Mouse (Mus musculus) limb, embryonic 14.5 days (tissue): ENCODE data around the gene Larp1. TPM values are rescaled to one million over a fixed set of nuclear protein-coding genes. Genes with fewer than 3 reads are reported as not detected.

ENCODE experiments used
- ATAC-seq: fragments of 200-750 bp; cut with Nextera tagmentation; 2 replicates; pipeline ENCODE4 v1.8.0; 2017; ENCODE audit warnings: low read depth, moderate number of reproducible peaks, moderate TSS enrichment; ENCODE audit not compliant: low FRiP score
- DNase-seq: peaks from one replicate; pipeline ENCODE4 v3.0.0-alpha.2; 2015; ENCODE audit warnings: low spot score
- H3K27ac ChIP-seq: fragments of 300-500 bp; sonication (generic); replicated peaks from 2 replicates; pipeline ENCODE4 v1.5.1; 2014; ENCODE audit warnings: low read depth, mild to moderate bottlenecking, low read length, moderate library complexity, mixed read lengths
- H3K27me3 ChIP-seq: fragments of 300-500 bp; sonication (generic); 2 replicates; pipeline ENCODE4 v1.6.1; 2014; ENCODE audit warnings: low read length, mixed read lengths; ENCODE audit not compliant: control insufficient read depth, insufficient read depth
- H3K36me3 ChIP-seq: fragments of 300-500 bp; sonication (generic); 2 replicates; pipeline ENCODE4 v1.6.1; 2014; ENCODE audit warnings: mild to moderate bottlenecking, low read length, moderate library complexity, mixed read lengths; ENCODE audit not compliant: control insufficient read depth, insufficient read depth
- H3K4me1 ChIP-seq: fragments of 300-500 bp; sonication (generic); 2 replicates; pipeline ENCODE4 v1.6.1; 2014; ENCODE audit warnings: antibody characterized with exemption, low read length, mixed read lengths; ENCODE audit not compliant: control insufficient read depth, insufficient read depth
- H3K4me2 ChIP-seq: fragments of 300-500 bp; sonication (generic); replicated peaks from 2 replicates; pipeline ENCODE4 v1.6.1; 2014; ENCODE audit warnings: low read depth, mild to moderate bottlenecking, low read length, moderate library complexity; ENCODE audit not compliant: severe bottlenecking
- H3K4me3 ChIP-seq: fragments of 300-500 bp; sonication (generic); replicated peaks from 2 replicates; pipeline ENCODE4 v1.5.1; 2014; ENCODE audit warnings: low read length
- H3K9ac ChIP-seq: fragments of 300-500 bp; sonication (generic); 2 replicates; pipeline ENCODE4 v1.6.1; 2014; ENCODE audit warnings: mild to moderate bottlenecking, low read depth, low read length, moderate library complexity; ENCODE audit not compliant: severe bottlenecking
- H3K9me3 ChIP-seq: fragments of 300-500 bp; sonication (generic); 2 replicates; pipeline ENCODE4 v1.6.1; 2016; ENCODE audit warnings: low read length; ENCODE audit not compliant: control insufficient read depth
- POLR2A ChIP-seq: fragments of 200-500 bp; IDR thresholded peaks from 2 replicates; pipeline ENCODE4 v1.8.0; 2012; ENCODE audit warnings: inconsistent platforms, mild to moderate bottlenecking, moderate library complexity, borderline replicate concordance; ENCODE audit not compliant: insufficient read depth, insufficient read length; ENCODE audit errors: extremely low read depth
- WGBS: fragments of 180-500 bp; shearing (Covaris S2); extraction: QIAGEN DNeasy Blood & Tissue Kit; methylation state at CpG from one replicate; pipeline ENCODE4 v1.1.7; 2014; 5-methylcytosine and 5-hydroxymethylcytosine counted together
- polyA plus RNA-seq, 2 experiments: library from polyadenylated mRNA; depleted of rRNA in 1 of 2; stranded (reverse) in 1 of 2; unstranded in 1 of 2; fragments of >200 nt; fragmentation: Nextera tagmentation in 1 of 2; extraction: Ambion mirVana in 1 of 2; gene quantifications; 2 replicates each; pipeline versions ENCODE4 v1.2.1 to v1.2.3; 2012 to 2014

Larp1 gene
- polyA plus RNA-seq (2012; rRNA removed) (46.4 and 46.9 TPM in 2 replicates), polyA plus RNA-seq (2014; fragmentation: Nextera tagmentation; extraction: Ambion mirVana) (24.7 and 26.9 TPM in 2 replicates)

- peak within 1 kb of the TSS; percentile 95 for H3K9ac ChIP-seq
- peak within 1 kb of the TSS; percentile 96 for H3K4me3 ChIP-seq
- ATAC-seq (peak; percentile 49; the same call in 1 of the 2 replicates), DNase-seq (no peak)
- H3K4me1 ChIP-seq = peaks cover 21% of the 10 kb centered on the region
- no peak for TF ChIP-seq POLR2A
- no peaks in the 10 kb centered on the region for H3K36me3 ChIP-seq
- H3K9me3 ChIP-seq = no peaks in the 10 kb centered on the region
- peak within 1 kb of the TSS; percentile 94 for H3K4me2 ChIP-seq
- no peaks in the 10 kb centered on the region for H3K27me3 ChIP-seq
- peak within 1 kb of the TSS; percentile 88 for H3K27ac ChIP-seq
- 0% methylated on average over 3 of the region's 84 CpGs for WGBS
These were observed at the start of gene Larp1 for GRCm38 (mm10) chr11:58009051-58009515. Larp1 (plus strand) TSS chr11:58009064.

GRCm38 (mm10) chr11:57959924-57960323 is 48.9 kb upstream of the Larp1 start:
- Histone ChIP-seq H3K4me3 (no peak overlapping the region), H3K36me3 (no peaks in the 10 kb centered on the region), H3K27me3 (no peaks in the 10 kb centered on the region), H3K9ac (no peak overlapping the region), H3K27ac (no peak overlapping the region), H3K4me1 (no peaks in the 10 kb centered on the region), H3K9me3 (no peaks in the 10 kb centered on the region), H3K4me2 (no peak overlapping the region)
- WGBS = 77% methylated on average over 2 of the region's 2 CpGs
- ATAC-seq (no peak), DNase-seq (no peak)
- no peak for TF ChIP-seq POLR2A

GRCm38 (mm10) chr11:57962382-57963285 is 46.2 kb upstream of the Larp1 start:
- peak overlapping the region; percentile 67 for H3K9ac ChIP-seq
- H3K36me3 ChIP-seq = no peaks in the 10 kb centered on the region
- under 1% methylated on average over 35 of the region's 40 CpGs for WGBS
- H3K27me3 ChIP-seq = no peaks in the 10 kb centered on the region
- no peaks in the 10 kb centered on the region for H3K9me3 ChIP-seq
- TF ChIP-seq POLR2A = 0 out of 2 replicates have a peak, but pooled peaks have one; percentile 14
- no peaks in the 10 kb centered on the region for H3K4me1 ChIP-seq
- H3K27ac ChIP-seq = peak overlapping the region; percentile 76
- peak overlapping the region; percentile 59 for H3K4me3 ChIP-seq
- peak; percentile 70 for DNase-seq
- peak overlapping the region; percentile 82 for H3K4me2 ChIP-seq
- ATAC-seq = peak; percentile 91

GRCm38 (mm10) chr11:57963291-57963870 is 45.5 kb upstream of the Larp1 start:
- Histone ChIP-seq H3K9me3 (no peaks in the 10 kb centered on the region), H3K4me2 (peak overlapping the region; percentile 82), H3K4me1 (no peaks in the 10 kb centered on the region), H3K36me3 (no peaks in the 10 kb centered on the region), H3K27ac (no peak overlapping the region), H3K27me3 (no peaks in the 10 kb centered on the region), H3K9ac (no peak overlapping the region), H3K4me3 (peak overlapping the region; percentile 59)
- ATAC-seq = no peak
- 39% methylated on average over 9 of the region's 9 CpGs for WGBS
- TF ChIP-seq POLR2A = no peak
- DNase-seq = no peak

- TF ChIP-seq POLR2A = no peak
- ATAC-seq = no peak
- DNase-seq = peak; percentile 4
- Histone ChIP-seq H3K36me3 (no peaks in the 10 kb centered on the region), H3K4me1 (peaks cover 6% of the 10 kb centered on the region; the same call in 1 of the 2 replicates), H3K27ac (no peak overlapping the region), H3K4me3 (no peak overlapping the region), H3K4me2 (no peak overlapping the region), H3K9me3 (no peaks in the 10 kb centered on the region), H3K9ac (no peak overlapping the region), H3K27me3 (no peaks in the 10 kb centered on the region)
- WGBS = 85% methylated on average over 7 of the region's 7 CpGs
These were observed 42.2 kb upstream of the Larp1 start for GRCm38 (mm10) chr11:57966630-57967029.
